Mouse (Mus musculus) adrenal gland, adult 2 months (tissue): Measurements from ENCODE around the gene a. TPM values are rescaled to one million over a fixed set of nuclear protein-coding genes. Genes with fewer than 3 reads are reported as not detected.
A peak's percentile ranks its signal among the peaks of the same experiment; 100 is the strongest.

Experiments used
- DNase-seq: peaks from one replicate; pipeline ENCODE4 v3.0.0; 2021
- polyA plus RNA-seq: library from polyadenylated mRNA; depleted of rRNA; stranded (reverse); fragments of >200 nt; gene quantifications from 2 replicates; pipeline ENCODE4 v1.2.3, GENCODE M21; 2012; rRNA removed
- total RNA-seq, 2 experiments: library from RNA; stranded (reverse); gene quantifications; 2 replicates each; pipeline ENCODE4 v1.2.3; 2021

The a gene
- total and polyA plus RNA-seq, 3 experiments = 0.58 TPM; not detected in 2

DNA sequence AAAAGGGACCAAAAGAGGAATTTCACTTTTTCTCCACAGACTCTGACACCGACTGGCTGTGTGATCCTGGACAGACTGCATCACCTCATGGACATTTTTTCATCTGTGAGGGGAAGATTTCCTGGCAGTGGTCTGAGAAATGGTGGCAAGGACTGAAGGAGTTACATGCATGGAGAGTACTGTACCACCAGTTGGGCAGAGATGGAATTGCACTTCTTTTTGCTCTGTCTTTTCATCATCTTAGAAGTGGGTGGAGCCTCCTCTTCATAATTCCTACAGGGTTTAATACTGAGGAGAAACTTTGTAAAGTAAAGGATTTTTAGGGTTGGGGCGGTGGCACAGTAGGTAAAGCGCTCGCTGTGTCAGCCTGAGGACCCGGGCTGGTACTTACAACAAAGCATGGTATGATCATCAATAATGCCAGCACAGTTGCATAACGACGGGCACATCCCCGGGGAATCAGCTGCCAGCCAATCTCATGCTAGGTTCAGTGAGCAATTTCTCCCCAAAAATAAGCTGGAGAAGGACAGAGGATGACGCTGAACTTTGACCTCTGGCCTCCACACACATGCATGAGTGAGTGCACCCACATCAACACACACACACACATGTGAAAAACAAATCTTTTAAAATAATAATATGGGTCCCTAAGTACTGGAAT is 307.6 kb downstream of the a start:
- peak; percentile 43 for DNase-seq

DNA sequence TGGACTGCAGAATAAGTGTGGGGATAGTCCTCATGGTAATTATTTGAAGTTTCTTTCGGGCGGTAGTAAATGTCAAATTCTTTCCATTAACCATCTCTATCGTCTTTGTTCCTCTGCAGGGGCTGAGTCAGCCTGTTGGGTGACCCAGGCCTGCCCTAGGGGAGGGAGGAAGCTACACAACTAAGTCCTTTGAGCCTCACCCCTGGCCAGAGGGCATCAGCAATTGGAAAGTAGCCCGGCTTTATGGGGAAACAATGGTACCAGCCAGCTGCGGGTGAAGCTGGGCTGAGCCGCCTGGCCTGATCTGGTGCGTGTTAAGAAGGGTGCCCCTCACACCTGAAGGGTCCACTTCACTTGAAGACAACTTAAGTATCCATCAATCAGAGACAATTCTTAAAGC is 308.2 kb downstream of the a start:
- DNase-seq = peak; percentile 55

DNA sequence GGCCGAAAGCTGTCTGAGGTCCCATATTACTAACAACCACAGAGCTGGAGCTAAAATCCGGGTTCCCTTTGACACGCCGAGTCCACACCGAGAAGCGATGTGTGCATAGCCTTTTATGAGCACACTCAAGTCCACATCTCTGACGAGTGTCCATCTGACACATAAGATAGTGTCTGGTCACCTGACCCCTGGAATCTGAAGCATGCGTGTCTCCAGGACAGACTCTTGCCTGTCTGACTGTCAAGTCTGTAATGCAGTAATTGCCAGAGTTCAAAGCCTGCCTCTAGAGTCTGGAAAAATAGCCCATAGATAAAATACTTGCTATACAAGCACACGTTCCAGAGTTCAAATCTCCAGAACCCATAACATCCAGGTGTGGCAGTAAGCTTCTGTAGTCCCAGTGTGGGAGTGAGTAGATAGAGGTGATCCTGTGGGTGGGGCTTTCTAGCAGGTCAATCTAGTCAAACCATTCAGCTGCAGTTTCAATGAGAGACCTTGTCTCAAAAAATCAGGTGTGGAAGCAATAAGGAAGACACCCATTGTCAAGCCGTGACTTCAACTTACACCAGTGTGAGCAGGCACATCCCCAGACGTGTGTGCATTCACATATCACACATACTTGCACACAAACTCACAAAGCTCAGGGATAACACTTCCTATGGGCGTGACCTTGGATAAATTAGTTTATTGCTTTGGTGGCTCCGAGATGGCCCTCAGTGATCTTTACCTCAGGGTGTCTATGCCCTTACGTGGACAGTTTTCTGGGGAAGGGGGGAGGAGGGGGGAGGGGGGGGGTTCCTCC is 309.0 kb downstream of the a start:
- DNase-seq = no peak

Other genes starting within 250 kb of the a start
- gene 1700003F12Rik, start 244.3 kb upstream of the a start, total RNA-seq = not detected
- 0.79 and 1.2 TPM in 2 replicates for gene 1700003F12Rik, start 244.3 kb upstream of the a start, polyA plus RNA-seq
- gene Actl10, start 239.6 kb upstream of the a start, total RNA-seq = not detected
- gene Actl10, start 239.6 kb upstream of the a start, polyA plus RNA-seq = not detected in 2 replicates
- 1 to 10 TPM; 1.5 to 1.6 TPM for gene Necab3, start 232.5 kb upstream of the a start, total RNA-seq
- gene Necab3, start 232.5 kb upstream of the a start, polyA plus RNA-seq = 3.3 and 4.3 TPM in 2 replicates
- gene E2f1, start 221.5 kb upstream of the a start, total RNA-seq = 1 to 10 TPM; 7.4 to 8.7 TPM
- 12.3 and 14.9 TPM in 2 replicates for gene E2f1, start 221.5 kb upstream of the a start, polyA plus RNA-seq
- 10 to 100 TPM; 34.7 to 36.6 TPM for gene Pxmp4, start 187.7 kb upstream of the a start, total RNA-seq
- 48.1 and 55.5 TPM in 2 replicates for gene Pxmp4, start 187.7 kb upstream of the a start, polyA plus RNA-seq
- gene Zfp341, start 178.1 kb upstream of the a start, total RNA-seq = 1 to 10 TPM; 3.0 to 3.6 TPM
- 5.9 and 7.2 TPM in 2 replicates for gene Zfp341, start 178.1 kb upstream of the a start, polyA plus RNA-seq
- gene 4930519P11Rik, start 178.0 kb upstream of the a start, total RNA-seq = under 1 TPM in 1 of 2 experiments, not detected in 1; 0.66 TPM
- 1.1 and 2.5 TPM in 2 replicates for gene 4930519P11Rik, start 178.0 kb upstream of the a start, polyA plus RNA-seq
- 100 to 1,000 TPM; 236 to 263 TPM for gene Chmp4b, start 139.7 kb upstream of the a start, total RNA-seq
- gene Chmp4b, start 139.7 kb upstream of the a start, polyA plus RNA-seq = 96.3 and 114 TPM in 2 replicates
- not detected for gene Gm14214, start 21.4 kb upstream of the a start, total RNA-seq
- not detected in 2 replicates for gene Gm14214, start 21.4 kb upstream of the a start, polyA plus RNA-seq
- 100 to 1,000 TPM; 193 to 201 TPM for gene Raly, start 306 bp upstream of the a start, total RNA-seq
- gene Raly, start 306 bp upstream of the a start, polyA plus RNA-seq = 295 and 306 TPM in 2 replicates
- gene Eif2s2, start 101.5 kb downstream of the a start, total RNA-seq = 100 to 1,000 TPM; 106 to 160 TPM
- gene Eif2s2, start 101.5 kb downstream of the a start, polyA plus RNA-seq = 2.2 and 3.1 TPM in 2 replicates
- 1 to 10 TPM; 3.5 to 4.2 TPM for gene Gm14226, start 226.9 kb downstream of the a start, total RNA-seq
- 0.30 and 0.44 TPM in 2 replicates for gene Gm14226, start 226.9 kb downstream of the a start, polyA plus RNA-seq